Mouse (Mus musculus): ENCODE data around the gene Plagl1.
"Not testable (repeated sequence)": the region's sequence is repeated elsewhere in the genome, so short reads cannot be mapped to it uniquely, and the experiment has no call there.

Plagl1 gene

DNA sequence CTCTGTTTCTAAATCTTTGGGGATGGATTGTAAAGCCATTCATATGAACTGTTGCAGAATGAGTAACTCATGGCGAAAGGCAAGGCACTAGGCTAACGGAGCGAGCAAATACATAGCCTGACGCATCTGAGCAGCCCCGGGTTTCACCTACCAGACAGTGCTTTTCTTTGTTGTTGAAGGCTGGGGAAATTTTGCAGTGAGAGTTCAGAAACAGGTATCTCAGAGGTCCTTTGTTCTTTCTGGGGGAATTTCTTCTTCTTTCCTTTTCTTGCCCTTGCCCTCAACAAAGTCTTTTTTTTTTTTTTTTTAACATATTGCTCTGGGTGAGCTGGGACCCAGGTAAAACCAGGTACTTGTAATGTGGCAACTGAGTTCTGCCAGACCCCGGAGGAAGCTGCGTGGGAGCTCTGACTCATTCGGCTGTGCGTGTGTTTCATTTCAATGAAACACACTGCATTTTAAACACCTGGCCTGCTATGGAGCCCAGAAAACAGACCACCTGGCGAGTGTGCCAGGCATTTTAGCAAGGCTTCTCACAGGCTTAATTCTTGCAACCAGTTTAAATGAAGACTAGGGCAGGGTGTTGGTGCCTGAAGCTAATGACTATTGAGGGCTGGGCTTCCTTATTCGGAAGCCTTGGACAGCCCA, at the start of gene Plagl1:
TSS of gene Plagl1 (plus strand) at position 484 of the 648 bp plus-strand sequence.
- no peak for DNase-seq

DNA sequence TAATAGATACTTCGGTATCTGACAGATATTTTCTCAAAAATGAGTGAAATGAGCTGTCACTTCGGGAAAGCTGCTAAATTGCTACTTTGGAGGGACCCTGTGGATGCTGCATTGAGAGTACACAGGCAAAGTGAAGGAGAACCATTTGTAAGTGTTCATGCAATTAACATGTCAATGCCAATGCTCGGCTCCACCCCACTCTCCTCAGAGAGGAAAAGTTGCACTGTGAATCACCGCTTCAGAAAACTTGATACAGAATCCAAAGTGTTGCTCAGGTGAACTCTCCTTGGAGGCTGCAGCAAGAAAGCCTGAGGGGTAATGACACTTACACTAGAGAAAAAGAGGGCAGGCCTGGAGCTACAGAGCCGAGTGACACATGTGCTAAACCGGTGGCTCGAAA, 46.3 kb upstream of the Plagl1 start:
- no peak for DNase-seq

DNA sequence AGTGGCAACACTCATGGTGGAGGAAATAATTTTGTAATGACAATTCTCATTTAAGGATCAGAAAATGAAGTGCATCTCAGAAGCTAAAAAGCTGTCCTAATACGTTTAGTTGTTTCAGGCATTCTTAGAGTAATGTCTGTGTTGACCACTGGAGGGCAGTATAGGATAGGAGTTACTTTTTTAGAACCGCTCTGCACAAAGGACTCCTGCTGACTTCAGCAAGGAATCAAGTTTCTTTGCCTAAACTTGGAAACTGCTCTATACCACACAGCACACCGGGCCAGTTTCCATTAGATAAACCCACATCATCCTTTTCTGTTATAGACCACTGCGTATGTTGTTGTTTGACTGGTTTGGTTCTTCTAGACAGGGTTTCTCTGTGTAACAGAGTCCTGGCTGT, 43.7 kb upstream of the Plagl1 start:
- peak; percentile 77 for DNase-seq

DNA sequence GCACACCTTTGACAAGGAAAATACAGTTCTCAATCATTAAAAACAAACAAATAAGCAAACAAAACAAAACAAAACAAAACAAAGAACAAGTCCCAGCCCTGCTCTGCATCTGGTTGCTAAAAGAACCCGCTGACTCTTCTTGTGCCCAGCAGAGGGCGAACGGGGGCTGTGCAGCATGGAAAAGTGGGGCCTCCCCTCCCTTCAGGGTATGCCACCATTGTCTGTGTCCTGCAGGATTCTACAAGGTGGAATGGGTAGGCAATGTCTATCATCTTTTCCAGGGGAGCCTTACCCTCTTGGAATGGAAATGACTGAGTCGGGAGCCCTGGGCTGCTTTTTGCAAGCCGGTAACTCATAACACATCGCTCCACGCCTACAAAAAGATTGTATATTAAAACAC, 41.8 kb upstream of the Plagl1 start:
- DNase-seq = peak; percentile 67

DNA sequence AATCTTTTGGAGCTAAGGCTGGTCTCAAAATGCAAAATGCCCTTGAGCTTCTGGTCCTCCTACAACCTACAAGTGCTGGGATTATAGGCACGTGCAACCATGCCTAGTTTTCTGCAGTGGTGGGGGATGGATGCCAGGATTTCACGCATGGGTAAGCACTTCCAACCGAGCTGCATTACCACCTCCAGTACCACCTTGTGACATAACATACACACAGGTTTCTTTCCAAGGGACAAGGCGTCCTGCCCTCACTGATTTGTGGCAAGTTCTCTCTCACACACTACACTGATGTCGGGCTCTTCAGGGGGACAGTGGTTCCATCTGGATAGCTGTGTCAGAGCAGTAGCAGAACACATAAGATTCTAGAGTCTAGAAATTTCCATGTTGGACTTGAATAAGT, 41.3 kb upstream of the Plagl1 start:
- no peak for DNase-seq

DNA sequence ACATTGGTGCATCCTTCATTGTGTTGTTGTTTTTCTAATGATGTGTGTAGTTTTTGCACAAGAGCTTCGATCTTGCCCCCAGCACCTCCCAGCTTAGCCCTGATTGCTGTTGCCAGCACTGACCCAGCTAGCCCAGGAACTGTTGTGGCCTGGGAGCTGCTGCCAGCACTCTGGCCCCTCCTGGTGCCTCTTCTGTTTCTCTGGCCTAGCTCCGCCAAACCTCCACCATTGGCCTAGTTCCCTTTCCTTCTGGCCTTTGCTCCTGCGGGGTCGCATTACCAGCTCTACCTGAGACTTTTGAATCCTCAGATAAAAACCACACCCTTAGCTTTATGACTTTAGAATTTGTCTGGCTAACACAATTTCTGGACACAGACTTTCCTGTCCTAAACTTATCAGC, 38.2 kb upstream of the Plagl1 start:
- no peak for DNase-seq

DNA sequence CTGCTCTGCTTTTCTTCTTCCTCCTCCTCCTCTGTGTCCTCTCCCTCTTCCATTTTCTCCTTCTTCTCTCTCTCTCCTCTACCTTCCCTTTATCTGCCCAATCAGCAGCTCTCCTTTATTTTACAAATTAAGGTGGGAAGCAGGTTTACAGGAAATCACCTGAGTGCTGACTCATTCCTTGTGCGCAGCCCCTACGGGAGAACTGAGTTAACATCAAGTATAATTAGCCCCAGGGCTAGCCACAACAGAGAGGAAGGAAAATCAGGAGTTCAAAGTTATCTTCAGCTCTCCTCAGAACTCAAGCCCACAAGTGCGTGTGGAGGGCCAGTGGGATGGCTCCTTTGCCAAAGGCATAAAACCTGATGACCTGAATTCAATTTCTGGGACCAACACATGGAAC, 36.3 kb upstream of the Plagl1 start:
- DNase-seq = not testable (repeated sequence)

DNA sequence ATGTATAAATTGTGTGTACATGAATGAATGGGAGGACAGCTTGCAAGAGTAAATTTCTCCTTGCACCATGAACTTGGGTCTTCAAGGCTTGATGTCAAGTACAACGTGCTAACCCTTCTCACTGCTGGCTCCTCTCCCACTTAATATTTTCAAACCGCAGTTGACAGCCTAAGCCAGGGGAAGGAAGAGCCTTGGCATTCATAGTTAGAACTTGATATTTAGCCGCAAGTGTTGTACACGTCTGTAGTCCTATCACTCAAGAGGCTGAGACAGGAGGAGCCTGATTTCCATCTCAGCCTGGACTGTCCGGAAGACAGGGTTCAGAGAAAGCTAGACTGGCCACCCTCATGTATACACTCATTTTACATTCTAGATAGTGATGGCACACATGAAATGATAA, 32.6 kb upstream of the Plagl1 start:
- no peak for DNase-seq

DNA sequence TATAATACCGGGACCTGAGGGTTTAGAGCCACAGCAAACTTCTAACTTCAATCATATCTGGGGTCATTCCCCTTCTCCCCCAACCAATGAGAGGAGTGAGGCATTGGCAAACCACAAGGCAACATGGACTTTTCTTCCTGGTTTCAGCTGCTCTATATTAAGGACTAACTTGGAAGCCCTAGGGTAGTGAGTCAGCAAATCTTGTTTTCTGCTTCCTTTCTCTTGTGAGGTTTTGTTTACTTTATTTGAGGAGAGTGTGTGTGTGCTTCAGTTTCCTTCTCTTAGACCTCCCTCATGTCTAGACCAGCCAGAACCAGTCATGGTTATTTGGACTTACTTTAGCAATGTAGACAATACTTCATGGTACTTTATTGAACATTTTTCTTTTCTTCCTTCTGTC, 32.1 kb upstream of the Plagl1 start:
- DNase-seq = no peak

DNA sequence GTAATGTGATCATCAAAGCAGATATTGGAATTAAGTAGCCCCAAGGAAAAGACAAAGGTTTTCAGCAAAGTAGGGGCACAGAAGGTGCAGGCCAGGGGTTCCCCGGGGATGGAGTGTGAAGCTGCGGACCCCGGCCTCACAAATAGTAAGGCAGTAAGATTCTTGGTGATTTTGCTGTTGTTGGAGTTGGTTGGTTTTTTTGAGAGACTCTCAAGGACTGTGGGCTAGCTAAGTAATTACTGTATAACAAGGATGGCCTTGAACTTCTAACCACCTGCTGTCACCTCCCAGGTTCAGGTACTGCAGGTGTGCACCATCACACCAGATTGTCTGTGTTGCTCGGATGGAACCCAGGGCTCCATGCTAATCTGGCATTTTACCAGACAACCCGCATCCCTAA, 30.9 kb upstream of the Plagl1 start:
- no peak for DNase-seq

DNA sequence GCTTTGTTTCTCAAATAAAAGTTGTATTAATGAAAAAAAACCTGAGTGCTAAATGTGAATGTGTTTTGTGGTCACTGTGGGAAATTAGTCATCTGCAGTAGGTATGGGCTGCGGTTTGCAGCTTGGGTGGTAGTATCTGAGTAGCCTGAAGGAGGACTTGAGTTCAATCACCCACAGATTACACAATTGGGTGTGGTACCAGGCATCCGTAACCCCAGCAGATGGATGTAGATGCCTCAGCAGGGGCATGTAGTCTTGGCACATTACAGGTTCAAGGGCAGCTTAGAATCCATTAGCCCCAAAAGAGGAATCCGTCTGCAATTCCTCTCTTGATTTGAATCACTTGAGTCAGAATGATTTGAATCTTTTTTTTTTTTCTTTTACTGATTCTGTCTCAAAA, 25.0 kb upstream of the Plagl1 start:
- no peak for DNase-seq

DNA sequence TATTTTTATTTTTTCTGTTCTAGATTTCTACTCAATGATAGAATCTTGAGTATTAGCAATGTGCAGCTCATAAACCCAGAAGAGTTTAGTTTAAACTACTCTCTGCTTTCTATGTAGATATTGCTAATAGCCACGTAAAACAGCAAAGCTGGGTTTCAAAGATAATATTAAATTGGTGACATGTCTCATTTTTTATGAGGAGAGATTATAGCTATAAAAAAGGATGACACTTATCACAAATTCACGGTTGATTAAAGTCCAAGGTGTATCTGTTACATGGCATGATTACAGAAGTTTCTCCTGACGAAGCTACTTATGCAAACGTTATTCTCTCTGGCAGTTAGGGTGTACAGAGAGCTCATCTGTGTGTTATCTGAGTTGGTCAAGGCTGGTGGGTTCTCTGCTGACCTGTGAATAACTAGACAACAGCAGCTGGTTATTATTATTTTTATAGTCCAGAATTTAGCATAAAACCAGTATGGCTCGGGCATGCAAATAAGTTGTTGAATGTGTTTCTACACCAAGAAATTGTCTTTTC, 20.6 kb upstream of the Plagl1 start:
- no peak for DNase-seq

DNA sequence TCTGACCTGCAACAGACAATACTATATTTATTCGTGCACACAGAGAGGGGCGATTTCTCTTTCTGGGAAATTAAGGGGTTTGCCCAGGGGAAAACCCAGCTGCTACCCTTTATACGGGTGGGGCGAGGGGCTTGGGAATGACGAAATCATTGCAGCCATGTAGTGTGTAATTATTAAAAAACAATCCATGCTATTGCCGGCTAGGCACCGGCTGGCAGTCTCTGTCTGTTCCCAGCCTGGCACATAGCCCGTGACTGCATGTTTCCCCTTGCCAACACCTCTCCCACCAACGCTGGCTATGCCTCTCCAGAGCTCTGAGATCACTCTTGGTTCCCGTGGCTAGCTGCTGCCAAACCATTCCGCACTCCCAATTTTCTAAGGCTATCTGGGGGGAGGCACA, 15.6 kb upstream of the Plagl1 start:
- no peak for DNase-seq

DNA sequence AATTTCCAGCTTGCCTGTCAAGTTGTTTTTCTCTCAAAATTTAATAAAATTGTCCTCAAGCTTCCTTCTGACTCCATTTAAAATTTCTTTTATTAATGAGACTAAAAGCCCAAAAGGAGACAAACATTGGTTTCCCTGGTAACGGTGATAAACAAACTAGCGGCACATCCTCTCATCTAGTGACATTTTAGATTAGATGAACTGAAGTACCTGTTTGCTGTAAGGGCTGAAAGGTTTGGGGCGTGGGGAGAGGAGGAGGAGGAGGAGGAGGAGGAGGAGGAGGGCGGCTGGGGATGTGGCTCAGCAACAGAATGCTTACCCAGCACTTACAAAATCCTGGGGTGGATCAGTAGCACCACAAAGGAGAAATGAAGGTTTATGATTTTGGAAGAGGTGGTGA, 12.5 kb upstream of the Plagl1 start:
- no peak for DNase-seq

DNA sequence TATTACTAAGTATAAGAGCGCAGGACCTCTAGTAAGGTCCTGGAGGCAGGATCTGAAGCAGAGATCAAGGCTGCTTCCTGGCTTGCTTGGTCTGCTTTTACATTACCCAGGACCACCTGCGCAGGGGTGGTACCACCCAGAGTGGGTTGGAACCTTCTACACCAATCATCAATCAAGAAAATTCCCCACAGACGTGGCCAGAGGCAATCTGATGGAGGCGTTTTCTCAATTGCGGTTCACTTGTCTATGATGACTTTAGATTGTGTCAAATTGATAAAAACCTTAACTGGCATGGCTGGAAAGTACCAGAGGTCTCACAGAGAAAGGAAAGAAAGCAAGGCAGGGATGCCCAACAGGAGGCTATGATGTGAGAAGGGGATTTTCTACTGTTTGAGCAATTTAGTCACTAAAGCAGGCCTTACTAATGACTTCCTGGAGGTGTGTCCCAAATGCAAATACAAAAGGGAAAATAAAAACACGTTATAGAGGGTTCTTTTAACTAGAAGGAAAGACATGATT, 3.4 kb upstream of the Plagl1 start:
- DNase-seq = no peak

DNA sequence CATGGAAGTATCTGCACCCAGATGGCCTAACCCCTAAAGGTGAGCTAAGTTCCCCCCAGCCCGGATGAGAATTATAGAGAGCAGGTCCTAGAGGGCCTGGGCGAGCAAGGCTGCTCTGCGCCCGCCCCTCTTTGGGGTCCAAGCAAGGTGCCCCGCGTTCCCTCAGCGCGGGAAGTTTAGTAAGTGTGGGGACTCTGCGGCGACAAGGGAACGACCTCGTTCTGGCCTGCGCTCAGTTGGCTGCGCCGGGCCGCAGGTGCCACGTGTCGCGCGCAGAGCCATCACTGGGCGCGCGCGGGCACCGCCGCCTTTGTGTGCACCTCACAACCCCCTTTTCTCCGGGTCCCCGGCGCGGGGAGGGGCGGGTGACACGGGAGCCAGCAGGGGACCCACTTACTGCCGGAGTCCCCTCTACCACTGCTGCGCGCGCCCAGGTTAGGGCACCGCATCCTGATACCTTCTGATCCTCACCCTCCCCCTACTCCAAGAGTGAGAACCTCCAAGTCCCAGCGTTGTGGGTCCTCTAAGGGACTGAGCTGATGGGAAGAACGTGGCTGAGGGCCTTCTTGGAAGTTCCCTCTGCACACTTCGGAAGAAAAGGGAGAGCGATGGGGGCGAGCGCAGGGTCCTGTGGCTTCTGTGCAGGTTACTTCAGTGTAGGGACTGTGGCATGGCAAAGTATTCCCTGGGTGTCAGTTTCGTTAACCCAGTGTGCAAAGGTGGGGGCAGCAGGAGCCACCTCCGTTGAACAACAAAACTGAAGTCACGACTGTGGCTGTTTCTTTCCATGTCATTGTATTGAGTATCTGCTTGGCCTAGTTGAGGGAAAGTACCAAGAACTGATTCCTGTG, 742 bp downstream of the Plagl1 start:
- DNase-seq = peak; percentile 47

DNA sequence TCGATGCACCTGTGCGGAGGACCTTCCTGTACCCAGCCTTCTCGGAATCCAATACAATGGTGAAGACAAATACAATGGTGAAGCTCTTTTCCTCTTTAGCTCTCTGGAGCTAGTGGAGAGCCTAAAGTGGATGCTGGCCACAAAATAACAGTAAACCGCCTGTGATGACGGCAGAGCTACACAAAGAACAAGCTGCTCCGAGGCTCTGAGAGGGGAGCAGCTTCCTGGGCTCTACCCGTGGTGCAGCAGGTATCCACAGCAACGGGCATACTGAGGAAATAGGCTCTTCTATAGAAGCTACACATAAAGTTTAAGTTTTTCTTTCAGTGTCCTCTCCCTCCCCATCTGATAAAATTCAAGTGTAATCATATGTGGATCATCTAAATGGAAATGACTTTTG, 2.1 kb downstream of the Plagl1 start:
- DNase-seq = no peak

DNA sequence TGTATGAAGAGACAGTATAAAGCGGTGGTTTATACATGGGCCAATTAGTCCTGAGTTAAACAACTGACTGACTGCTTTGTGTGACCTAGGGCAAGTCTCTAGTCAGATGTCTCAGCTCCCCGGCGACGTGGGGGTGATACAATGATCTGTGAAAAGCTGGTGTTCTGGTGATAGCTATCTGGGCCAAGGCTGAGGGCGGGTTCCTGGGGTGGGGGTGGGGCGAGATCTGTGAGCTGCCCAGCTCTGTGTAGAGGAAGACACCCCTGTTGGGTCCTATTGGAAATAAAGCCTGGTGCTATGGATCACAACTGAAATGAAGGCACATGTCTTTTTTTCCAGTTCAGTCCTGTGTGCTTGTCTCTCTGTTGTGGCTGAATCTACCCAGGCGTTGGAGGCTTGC, 3.2 kb downstream of the Plagl1 start:
- DNase-seq = no peak

DNA sequence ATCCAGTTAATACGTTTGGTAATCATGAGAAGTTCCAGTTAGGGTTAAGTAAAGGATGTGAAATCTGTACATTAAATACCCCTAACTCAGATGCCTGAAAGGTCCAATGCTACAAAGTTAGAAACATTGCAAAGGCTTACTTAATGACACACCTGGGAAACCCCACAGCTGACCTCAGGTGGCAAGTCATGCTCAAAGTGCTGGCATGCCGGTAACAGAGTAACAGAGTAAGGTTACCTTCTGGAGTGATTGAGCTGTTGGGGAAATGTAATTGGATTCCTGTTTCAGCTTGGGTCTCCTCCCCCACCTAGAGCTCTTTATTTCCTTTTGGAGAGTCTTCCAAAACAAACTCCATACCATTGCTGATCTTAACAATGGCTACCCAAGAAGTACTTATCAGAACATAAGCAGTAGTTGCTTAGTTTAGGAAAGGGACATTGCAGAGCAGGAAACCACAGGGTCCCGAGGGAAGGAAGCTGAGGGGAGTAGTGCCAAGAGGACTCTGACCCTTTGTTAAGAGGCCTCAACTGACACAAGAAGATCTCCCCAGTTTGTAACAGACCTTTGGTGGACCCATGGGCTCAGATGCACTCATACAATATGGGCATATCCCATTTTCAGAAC, 4.9 kb downstream of the Plagl1 start:
- no peak for DNase-seq

DNA sequence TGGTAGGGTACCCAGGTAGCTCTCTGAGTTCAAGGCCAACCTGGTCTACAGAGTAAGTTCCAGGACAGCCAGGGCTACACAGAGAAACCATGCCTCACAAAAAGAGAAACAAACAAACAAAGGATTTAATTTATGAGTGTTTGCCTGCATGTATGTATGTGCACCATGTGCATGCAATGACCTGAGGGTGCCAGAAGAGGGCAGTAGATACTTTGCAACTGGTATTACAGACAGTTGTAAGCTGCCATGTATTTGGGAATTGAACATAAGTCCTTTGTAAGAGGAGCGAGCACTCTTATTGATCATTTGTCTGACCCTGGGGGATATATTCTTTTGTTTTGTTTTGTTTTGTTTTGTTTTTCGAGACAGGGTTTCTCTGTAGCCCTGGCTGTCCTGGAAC, 10.7 kb downstream of the Plagl1 start:
- no peak for DNase-seq

DNA sequence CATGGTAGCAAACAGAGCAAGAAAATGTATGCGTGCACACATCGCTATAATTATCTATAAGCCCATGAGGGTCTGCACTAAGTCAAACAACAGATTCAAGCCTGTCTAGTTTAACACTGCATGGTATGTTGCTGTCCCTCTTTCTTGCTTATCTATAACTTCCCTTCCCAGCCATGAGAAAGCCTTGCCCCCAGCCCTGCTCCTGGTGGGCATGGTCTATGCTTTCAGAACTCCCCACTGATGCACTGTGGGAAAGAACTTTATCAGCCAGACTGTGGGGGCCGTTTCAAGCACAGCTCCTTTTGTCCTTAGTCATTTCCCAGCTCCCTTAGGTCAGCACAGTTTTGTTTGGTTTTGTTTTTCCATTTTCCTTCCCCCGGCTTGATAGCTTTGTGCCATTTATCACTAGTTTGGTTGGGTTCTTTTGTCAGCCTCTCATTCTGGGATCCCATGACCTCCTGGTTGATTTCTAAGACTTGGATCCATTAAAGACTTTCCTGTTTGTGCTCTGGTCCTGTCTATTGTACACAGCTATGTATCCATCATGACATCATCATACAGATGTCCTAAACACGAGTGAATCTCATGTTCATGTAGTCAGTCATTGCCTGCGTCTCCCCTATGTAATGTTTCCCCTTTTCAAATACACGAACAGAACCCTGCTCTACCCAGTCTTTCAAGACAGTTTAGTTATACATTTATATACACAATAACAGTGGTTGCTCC, 16.7 kb downstream of the Plagl1 start:
- DNase-seq = no peak

DNA sequence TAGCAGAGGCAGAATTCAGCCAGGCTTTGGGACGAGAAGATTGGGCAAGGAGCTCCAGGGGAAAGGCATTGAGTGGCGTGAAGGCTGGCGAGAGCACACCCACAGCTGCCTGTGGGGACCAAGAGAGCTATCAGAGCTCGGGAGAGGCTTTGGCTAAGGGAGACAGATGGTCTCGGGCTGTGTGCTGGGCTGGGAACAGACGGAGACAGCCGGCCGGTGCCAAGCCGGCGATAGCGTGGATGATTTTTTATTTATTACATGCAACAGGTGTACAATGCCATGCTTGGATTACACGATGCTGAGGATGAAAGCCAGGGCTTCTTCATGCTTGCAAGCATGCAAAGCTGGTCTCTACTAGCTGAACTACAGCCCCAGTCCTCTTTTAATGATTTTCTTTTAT, 22.2 kb downstream of the Plagl1 start:
- DNase-seq = no peak

Measured in embryo, embryonic 11 days (tissue).